Mouse (Mus musculus): ENCODE data around the gene Atl1. TPM values are rescaled to one million over a fixed set of nuclear protein-coding genes. Genes with fewer than 3 reads are reported as not detected.

The Atl1 gene
- total and polyA plus RNA-seq, 3 experiments = 0.50 to 1.0 TPM; not detected in 1

- H3K9me3 ChIP-seq (replicated peaks; ENCODE audit: insufficient read depth, low read length) = no peaks in the 10 kb centered on the region
- peaks cover 0 to 7% of the 10 kb centered on the region in 2 experiments; a peak in 2 of 4 replicates for H3K4me1 ChIP-seq (ENCODE audit: control insufficient read depth in 1 of 2, insufficient read depth in 2 of 2, low read length in 2 of 2)
- H3K36me3 ChIP-seq (ENCODE audit: control insufficient read depth in 1 of 2, insufficient read depth in 2 of 2, low read length in 2 of 2) = peaks cover 3 to 26% of the 10 kb centered on the region in 2 experiments
- no peaks in the 10 kb centered on the region for H3K27me3 ChIP-seq (ENCODE audit: control insufficient read depth in 1 of 2, insufficient read depth in 2 of 2, low read length in 2 of 2)
- H3K27ac ChIP-seq (ENCODE audit: control insufficient read depth, low read depth, low read length) = peak within 1 kb of the TSS; percentile 91
- H3K9ac ChIP-seq (ENCODE audit: control insufficient read depth, low read depth, low read length, poor library complexity, severe bottlenecking) = peak within 1 kb of the TSS; percentile 100
- TF ChIP-seq ZC3H11A (IDR thresholded peaks at IDR 0.05; ENCODE audit: low read depth, low read length) (no peak), MAFK (IDR thresholded peaks at IDR 0.05; ENCODE audit: borderline replicate concordance, low read depth, low read length) (no peak), HCFC1 (IDR thresholded peaks at IDR 0.05; ENCODE audit: low read depth, low read length) (peak; percentile 70), RAD21 (IDR thresholded peaks at IDR 0.05; ENCODE audit: low read depth, low read length) (no peak), MAX (IDR thresholded peaks at IDR 0.05; ENCODE audit: low read length) (peak; percentile 13; the same call in 1 of the 2 replicates), CHD1 (IDR thresholded peaks at IDR 0.05; ENCODE audit: low read depth, low read length) (no peak), GATA1 (IDR thresholded peaks at IDR 0.05; ENCODE audit: low read depth, low read length) (no peak), TCF12 (IDR thresholded peaks at IDR 0.05; ENCODE audit: low read depth, low read length) (0 out of 2 replicates have a peak, but pooled peaks have one; percentile 23), TAL1 (IDR thresholded peaks at IDR 0.05; ENCODE audit: low read length) (no peak), NELFE (IDR thresholded peaks at IDR 0.05; ENCODE audit: low read depth, low read length) (peak; percentile 95), USF2 (IDR thresholded peaks at IDR 0.05; ENCODE audit: borderline replicate concordance in 1 of 2, insufficient read depth in 1 of 2, low read depth in 1 of 2, low read length in 2 of 2) (no peak), ELF1 (IDR thresholded peaks at IDR 0.05; ENCODE audit: low read depth, low read length) (peak; percentile 5; the same call in 1 of the 2 replicates), POLR2AphosphoS2 (IDR thresholded peaks at IDR 0.05; ENCODE audit: low read length) (peak; percentile 69; the same call in 1 of the 2 replicates), ZMIZ1 (IDR thresholded peaks at IDR 0.05; ENCODE audit: low read depth, low read length) (peak; percentile 89), KAT2A (conservative IDR thresholded peaks at IDR 0.05; ENCODE audit: low read depth, low read length) (no peak; the same call in 1 of the 2 replicates), BHLHE40 (IDR thresholded peaks at IDR 0.05; ENCODE audit: borderline replicate concordance, low read depth, low read length) (peak; percentile 48; the same call in 1 of the 2 replicates), SIN3A (IDR thresholded peaks at IDR 0.05; ENCODE audit: low read length) (peak; percentile 67; the same call in 1 of the 2 replicates), USF1 (IDR thresholded peaks at IDR 0.05; ENCODE audit: low read depth, low read length) (no peak), RCOR1 (IDR thresholded peaks at IDR 0.05; ENCODE audit: low read depth, low read length) (no peak), TBP (IDR thresholded peaks at IDR 0.05; ENCODE audit: low read depth, low read length) (peak; percentile 51; the same call in 1 of the 2 replicates), POLR2A (IDR thresholded peaks at IDR 0.05; ENCODE audit: control insufficient read depth in 1 of 2, insufficient read depth in 1 of 2, low read depth in 1 of 2, low read length in 2 of 2, poor library complexity in 1 of 2) (peak; percentile 96 to 99), NRF1 (IDR thresholded peaks at IDR 0.05; ENCODE audit: insufficient read depth, low read depth, low read length, poor library complexity, severe bottlenecking) (peak; percentile 83), MYC (IDR thresholded peaks at IDR 0.05; ENCODE audit: low read depth, low read length) (peak; percentile 56; the same call in 1 of the 2 replicates), MXI1 (IDR thresholded peaks at IDR 0.05; ENCODE audit: low read depth, low read length) (peak; percentile 83)
- peak within 1 kb of the TSS; percentile 74 to 91 for H3K4me3 ChIP-seq (ENCODE audit: control insufficient read depth in 1 of 2, insufficient read depth in 1 of 2, low read depth in 2 of 2, low read length in 2 of 2)
- peaks cover 35% of the 10 kb centered on the region for H3K79me2 ChIP-seq (ENCODE audit: control insufficient read depth, insufficient read depth, low read length, poor library complexity)
- DNase-seq (ENCODE audit: low read depth, low spot score) = peak; percentile 79
Observed at GRCm38 (mm10) chr12:69986786-69987497, 94.5 kb downstream of the Atl1 start, which contains the start of gene Sav1. TSS of gene Sav1 (minus strand) at chr12:69987002.
